Mouse (Mus musculus) testis, postnatal 10 days (tissue): ENCODE data around the gene Adamts18.

Source experiments
- DNase-seq: peaks from one replicate; pipeline ENCODE4 v3.0.0; 2021; ENCODE audit warnings: low spot score

The Adamts18 gene

DNA sequence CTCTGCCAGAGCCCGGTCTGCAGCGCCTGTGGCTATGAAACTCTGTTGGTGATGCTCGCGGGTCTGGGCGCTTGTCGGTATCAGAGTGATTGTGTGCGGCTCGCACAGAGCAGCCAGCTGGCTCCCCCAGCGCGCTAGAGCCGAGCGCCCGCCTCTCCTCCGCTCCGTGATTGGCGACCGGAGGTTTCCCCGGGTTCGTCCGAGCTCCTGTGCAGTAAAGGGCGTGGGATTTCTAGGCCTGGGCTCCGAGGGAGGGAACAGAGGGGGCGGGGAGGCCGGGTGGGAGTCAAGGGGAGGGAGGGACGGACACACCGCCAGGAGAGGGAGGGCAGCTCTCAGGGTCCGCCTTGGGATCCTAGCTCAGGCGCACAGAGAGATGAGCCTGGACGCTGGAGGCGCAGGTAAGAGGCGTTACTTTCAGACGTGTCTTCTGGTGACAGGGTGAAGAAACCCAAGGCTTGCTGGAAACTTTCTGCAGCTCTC, at the start of gene Adamts18:
Adamts18 (minus strand) TSS at position 86 of the 483 bp plus-strand sequence.
- DNase-seq = no peak

DNA sequence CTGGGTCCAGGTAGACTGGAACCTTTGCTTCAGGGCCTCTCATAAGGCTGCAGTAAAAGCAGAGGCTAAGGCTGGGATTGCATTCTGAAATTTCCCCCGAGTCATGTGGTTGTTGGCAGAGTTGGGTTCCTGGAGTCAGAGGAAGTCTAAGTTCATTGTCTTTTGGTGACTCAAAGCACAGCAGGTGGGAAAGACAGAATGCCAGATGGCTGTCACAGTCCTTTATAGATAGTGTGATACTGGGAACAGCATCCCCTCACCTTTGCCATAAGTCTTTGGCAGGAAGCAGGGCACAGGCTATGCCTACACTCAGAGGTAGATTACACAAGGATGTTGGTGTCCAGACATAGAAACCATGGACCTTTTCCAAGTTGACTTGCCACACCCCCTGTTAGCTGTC, 47.9 kb upstream of the Adamts18 start:
- no peak for DNase-seq

DNA sequence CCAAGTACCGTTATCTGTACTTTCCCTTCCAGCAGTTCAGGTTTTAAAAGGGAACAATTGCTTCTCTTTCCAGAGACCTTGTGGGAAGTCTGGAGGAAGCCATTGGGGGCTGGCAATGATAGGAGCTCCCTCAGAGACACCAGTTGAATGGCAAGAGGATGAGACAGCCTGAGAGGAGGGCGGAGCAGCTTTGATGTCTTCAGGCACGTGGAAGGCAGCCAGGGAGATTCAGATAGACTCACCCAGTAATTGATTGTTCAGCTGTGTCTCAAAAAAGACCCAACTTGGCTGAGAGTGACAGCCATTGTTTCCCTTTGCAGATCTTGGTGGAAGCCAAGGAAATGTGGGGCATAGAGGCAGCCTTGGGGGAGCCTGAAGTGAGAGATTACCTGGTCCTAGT, 42.8 kb upstream of the Adamts18 start:
- DNase-seq = no peak

DNA sequence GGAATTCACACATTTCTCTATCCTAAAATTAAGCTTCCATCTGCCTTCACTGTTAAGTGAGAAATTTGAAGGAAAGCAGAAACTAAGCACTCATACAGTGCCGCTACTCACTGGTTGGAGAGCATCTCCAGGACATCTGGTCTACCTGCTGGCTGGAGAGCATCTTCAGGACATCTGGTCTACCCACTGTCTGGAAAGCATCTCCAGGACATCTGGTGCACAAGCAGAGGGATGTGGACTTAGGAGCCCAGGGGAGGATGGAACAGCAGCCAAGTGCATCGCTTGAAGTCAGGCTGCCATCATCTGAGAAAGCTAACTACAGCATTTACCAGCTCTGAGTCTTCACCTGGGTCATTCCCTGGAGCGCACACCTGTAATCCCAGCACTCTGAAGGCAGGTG, 38.0 kb upstream of the Adamts18 start:
- DNase-seq = no peak

DNA sequence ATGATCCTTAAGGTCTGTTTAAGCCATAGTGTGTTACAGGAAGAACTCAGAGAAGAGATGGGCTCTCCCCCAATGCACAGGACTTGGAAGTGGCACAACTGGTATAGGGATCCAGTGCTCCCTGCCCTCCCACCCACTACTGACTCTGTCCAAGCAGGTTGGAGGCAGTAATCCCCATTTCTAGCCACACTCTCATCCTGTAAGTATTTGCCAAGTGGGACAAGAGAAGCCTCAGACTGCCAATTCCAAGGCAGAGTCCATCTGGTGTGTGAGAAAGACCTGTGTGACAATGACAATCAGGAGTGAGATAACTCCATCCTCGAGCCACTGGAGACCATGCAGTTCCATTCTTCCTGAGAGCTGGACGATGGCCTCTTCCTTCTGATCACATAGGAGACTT, 36.6 kb upstream of the Adamts18 start:
- DNase-seq = no peak

DNA sequence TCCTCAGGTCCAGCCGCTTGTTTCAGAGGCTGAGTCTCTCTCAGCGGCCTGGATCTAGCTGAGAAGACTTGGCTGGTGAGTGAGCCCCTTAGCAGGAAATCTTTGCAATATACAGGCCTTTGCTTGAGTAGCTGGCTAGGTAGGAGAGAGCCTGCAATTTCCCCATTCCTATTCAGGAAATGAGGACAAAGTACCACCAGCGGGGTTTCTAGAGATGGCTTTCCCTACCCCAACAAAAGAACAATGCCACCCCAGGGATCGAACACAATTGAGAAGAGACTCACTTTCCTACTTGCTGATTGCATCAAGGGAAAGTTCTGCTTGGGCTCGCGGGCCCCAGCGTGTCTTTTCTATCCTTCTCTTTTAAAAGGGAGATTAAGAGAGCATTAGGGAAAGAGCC, 35.5 kb upstream of the Adamts18 start:
- DNase-seq = no peak

DNA sequence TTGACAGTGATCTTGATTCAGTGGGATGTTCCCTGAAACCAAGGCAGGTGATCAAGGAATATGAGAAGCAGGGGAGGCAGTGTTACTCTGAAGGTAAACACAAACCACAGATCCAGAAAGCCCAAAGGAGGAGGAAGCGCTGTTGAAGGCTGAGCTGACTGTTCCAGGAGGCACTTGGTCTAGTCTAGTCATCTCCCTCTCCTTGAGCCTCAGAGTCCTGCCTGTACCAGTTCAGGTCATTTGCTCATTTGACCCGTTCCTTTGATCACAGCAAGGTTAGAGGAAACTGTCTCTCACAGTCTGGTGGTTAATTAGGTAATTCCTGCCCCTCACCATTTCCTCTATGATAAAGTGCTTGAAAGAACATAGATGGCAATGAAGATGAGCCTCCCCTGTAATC, 34.0 kb upstream of the Adamts18 start:
- no peak for DNase-seq

DNA sequence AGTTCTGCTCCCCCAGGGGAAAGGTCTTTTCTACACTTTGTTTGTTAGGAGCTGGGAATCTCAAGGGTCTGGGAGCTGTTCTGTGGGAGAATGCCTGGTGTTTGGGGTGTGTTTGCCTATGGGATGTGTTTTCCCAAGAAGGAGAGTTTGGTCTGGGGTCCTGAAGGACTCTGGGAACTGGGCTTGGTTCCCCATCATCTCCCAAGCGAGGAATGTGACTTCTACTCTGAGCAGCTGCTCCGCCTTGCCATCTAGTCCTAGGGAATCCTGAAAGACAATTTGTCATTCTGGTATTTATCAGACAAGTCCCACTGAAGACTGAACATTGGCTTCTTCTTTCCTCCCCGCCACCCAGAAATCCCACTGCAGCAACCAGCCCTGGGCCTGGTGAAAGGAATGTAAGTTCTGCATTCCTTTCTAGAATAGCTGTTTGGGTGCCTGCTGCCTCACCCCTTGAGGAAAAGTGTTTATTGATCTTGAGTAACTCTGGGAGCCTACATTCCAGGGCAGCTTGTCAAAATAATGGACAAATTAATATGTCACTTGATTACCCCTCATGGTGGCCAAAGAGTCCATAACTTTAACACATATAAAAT, 30.0 kb upstream of the Adamts18 start:
- no peak for DNase-seq

DNA sequence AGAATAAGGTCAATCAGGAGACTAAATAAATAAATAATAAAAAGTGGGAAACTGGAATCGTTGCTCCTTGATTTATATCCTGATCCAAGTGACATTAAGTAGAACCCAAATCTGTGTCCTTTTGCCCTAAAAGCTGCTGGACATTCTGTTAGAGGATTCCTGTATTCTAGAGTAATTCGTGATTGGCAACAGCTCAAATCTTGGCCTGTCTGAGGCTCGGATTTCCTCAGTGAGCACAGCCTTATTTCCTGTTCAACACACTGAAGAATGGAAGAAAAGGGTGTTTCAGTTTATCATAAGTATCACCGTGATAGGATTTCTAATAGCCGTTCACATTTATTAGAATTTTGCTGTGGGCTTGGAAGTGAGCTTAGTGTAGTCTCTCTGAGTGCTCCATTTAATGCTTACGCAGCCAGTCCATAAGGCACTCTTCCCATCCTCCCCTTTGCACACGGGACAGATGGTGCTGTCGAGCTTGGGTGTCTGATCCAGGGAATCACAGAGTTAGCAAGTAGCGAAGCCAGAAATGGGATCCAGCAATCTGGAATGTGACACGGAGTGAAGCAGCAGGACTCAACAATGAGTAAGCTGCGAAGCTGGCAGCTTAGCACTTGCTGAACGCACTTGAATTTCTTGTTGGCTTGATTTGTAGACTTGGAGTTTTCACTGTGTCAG, 25.0 kb upstream of the Adamts18 start:
- no peak for DNase-seq

DNA sequence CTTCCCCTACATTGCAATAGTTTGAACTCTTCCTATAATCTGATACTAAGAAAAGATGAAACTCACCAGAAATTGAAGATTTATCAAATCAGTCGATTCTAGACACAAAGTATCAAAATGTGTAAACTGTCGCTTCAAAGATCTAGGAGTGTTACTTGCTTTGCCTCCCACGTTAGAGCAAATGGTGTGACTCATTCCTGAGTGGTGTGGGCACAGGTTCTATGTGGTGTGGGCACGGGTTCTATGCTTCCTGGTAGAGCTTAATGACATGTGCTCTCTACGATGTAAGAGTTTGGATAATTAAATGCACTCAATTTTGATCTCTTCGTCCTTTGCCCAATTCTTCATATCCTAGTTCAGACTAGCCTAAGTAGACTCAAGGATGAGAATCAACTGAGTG, 23.9 kb upstream of the Adamts18 start:
- DNase-seq = no peak

DNA sequence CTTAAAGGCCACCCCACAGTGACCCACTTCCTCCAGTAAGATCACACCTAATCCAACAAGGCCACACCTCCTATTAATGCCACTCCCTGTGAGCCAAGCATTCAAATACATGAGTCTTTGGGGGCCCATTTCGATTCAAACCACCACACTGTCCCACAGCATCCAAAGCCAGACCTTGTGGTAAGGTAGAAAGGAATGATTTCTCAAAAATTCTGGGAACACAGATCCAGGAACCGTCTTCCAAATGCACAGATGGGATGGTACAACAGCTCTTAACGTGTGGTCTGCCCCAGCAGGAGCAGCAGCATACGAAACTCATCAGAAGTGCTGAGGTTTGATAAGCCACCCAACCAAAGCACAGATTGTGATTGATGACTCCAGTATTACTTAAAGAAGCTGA, 18.0 kb upstream of the Adamts18 start:
- DNase-seq = no peak

DNA sequence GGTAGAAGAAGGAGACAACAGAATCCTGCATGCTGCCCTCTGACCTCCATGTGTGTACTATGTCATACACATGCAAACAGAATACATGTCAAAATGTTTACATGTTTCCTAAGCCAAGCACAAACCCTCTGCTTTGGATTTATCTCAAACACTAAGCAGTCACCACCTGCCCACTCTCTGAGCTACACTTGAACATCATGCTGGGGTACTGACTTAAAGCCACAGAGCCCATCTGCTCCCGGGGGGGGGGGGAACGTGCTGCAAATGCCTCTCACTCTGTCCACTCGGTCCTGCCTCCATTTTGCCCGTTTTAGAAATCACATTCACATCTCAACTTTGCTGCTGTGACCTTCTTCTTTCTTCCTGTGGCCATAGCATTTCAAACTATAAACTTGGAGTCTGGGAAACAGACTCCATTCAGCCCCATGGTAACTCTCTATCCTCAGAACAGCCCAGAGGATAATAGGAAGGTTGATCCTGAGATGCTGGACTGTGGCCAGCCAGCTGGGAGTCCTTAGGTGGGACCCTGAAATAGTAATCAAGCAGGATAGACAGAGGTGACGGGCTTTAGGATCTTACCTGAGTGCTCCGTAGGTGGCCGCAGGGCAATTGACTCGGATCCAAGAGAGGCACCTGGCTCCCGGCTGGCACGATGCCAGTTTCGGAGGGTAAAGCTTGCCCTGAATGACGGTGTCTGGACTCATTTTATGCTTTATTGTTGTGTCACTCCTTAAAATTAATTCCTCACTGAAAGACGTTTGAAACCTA, 17.0 kb upstream of the Adamts18 start:
- DNase-seq = peak; percentile 50

DNA sequence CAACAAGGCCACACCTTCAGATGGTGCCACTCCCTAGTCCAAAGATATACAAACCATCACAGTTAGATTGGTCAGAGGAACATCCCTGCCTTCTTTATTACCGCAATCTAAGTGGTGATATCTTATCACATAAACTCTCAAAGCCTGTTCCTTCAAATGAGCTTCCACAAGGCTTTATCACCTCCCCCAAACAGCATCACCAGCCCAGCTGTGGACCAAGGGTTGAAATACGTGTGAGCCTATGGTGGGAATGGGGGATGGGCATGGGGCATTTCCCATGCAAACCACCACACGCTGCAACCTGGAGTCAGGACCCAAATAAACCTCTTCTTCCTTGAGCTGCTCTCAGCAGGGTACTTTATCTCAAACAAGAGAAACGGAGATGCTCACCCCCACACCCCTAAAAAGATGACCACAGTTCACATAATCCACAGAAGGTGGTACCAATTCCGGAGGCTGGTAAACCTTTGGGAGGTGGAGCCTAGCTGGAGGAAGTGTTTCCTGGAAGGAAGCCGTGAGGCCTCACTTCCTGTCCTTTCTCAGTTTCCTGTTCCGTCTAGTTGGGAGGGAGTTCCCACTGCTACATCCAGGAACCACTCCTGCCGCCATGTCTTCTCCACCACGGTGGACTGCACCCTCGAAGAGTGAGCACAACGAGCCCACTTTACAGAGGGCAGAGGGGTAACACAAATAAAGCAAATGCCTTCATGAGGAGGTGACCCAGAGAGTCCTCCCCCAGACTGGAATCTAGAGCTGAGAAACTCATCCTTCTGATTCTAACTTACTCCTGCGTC, 11.5 kb upstream of the Adamts18 start:
- DNase-seq = no peak

DNA sequence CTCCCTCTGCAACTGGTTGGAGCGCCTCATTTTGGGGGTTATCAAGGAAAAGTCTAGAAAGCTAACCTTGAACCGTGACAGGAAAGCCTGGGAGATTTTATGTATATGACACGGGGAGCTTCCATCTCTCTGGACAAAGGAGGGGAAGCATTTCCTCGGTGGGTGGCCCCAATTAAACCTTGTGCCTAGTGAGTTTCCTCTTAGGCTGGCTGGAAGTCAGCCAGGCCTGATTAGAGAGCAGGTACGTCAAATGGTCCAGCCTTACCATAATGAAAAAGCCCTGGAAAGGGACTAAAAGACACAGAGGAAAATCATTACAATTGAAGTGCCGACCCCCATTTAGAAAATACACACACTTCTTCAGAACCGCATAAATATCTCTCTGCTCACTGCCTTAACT, 10.3 kb upstream of the Adamts18 start:
- no peak for DNase-seq

DNA sequence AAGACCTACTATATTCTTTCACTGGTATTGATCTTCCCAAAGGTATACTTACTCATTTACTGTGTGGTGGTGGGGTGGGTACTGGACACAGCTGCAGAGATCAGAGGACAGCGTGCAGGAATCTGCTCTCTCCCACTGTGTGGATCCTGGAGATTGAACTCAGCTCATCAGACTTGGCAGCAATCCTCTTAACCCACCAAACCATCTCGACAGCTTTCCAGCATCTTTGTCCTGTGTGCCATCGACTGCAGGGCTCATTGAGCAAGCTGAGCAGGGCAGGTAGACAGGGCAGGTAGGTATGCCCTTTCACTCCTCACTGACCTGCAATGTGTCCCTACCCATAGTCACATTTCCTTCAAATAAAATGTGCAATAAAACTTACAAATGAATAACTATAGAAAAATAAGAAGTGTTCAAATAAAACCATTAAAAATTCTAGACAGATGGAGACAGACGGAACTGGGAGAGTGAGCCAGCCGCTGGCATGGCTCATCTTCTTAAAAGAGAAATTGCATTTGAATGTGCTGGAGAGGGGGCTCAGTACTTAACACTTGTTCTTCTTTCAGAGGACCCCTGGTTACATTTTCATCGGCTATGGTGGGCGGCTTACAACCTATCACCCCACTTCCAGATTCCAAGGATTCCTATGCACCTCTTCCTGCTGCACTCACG, 6.2 kb upstream of the Adamts18 start:
- no peak for DNase-seq

DNA sequence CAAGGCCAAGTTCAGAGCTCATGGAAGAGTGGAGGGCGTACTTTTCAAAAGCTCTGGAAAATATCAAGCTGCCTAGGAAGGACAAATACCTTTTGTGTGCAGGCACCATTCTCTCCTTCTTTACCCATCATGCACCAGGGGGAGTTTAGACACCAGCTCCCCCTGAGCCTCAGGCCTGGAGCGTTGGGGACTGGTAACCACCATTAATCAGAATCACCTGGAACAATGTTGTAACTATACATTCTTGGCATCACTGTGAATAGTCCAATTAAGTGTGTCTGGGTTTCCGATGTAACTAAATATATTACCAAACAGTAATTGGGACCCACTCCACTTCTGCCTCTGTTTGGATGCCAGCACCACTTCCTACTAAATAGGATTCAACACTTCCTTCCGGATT, 5.2 kb upstream of the Adamts18 start:
- DNase-seq = no peak

DNA sequence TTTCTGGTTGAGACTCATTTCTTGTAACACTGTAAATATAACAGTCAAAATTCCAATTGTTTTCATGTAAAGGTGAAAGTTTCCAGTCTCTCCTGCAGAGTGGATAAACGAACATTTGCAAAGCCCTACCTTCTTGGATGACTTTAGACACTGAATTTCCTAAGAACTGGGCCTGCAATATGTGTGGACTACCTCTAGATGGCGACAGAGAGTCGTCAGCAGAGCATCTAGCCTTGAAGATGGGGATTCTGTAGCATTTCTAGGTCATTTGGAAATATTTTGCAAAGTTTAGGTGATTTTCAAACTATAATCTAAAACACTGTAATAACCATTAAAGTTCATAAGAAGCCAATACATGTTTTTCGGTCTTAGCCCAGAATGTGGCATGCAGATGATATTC, 3.1 kb upstream of the Adamts18 start:
- no peak for DNase-seq

DNA sequence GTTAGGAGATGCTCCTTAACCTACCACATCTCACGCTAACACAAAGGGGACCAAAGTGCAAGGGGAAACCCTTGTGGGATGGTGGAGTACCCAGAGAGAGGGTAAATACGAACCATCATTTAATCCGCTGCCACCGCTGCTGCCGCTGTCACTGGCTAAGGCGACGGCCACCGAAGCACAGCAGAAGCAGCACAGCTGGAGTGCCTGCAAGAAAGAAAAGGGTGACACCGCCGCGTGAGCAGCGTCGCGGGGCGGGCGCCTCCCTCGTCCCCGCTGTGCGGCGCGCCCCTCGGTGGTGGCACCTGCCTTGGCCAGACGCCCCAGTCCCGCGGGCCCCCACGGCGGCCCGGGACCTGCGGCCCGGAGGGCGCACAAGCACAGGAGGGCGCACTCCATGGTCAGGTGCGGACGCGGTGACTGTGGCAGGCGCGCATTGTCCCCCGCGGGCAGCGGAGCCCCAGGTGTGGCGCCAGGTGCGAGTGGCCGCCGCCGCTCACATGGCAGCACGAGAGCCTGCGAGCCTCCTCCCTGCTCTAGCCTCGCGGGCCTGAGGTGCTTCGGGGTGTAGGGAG, 371 bp downstream of the Adamts18 start:
- no peak for DNase-seq

DNA sequence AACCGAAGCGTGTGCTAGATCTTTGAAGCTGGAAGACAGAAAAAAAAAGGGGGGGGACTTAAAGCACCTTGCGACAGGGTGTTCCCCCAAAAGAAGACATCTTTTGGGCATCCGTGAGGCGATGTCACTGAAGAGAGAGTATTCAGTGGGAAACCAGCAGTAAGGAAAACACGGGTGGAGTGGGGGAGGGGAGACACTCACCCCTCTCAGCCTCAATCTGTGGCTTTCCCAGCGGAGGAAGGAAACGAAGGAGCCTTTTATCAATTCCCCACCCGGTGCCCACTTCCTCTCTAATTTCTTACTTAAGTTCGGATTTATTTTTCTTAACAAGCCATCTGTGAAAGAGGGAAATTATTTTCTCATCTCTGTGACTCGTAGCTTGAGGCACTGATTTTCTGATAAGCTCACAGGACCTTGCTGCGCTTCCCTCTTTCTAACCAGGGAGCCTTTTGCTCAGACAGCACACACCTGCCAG, 895 bp downstream of the Adamts18 start:
- no peak for DNase-seq

DNA sequence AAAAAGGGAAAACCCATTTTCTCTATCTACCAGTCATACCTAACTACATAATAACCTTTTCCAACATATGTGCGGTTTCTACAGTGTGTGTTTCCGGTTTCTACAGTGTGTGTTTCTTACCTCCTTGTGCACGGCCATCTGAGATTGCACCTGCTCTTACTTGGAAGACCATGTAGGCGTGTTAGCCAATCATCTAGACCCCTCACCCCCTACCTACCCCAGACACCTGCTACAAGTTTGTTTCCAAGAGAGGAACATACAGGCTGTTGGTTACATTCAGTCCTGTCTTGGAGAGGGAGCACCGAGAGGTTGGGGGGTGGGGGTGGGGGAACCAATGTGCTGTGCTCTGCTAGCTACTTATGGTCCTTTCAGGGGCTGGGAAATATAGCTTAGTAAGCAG, 1.9 kb downstream of the Adamts18 start:
- DNase-seq = no peak

DNA sequence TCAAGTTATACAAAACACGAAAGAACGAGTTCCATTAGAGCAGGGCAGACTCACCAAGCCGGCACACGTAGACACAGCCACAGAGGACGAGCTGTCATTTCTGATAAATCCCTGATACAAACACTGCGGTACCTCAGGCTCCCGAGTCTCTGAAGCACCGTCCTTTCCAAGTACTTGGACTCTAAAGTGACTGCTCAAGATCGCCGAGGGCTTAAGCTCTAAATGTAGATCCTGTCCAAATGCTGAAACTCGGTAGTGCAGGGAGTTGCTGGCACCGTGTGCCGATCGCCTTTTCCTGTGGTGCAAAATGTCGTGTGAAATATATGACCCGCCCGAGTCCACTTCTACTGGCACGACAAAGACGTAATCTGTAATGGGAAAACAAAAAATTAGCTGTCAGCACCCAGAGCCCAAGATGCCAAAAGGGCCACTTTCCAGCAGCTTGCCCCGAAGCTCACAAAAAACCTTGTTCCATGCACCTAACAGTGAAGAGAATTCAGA, 3.7 kb downstream of the Adamts18 start:
- no peak for DNase-seq
